Mouse (Mus musculus) embryo, embryonic 9.5 days (tissue): ENCODE data around the gene Fbxo48.
A peak's percentile ranks its signal among the peaks of the same experiment; 100 is the strongest.

Experiments
- DNase-seq: peaks from one replicate; pipeline ENCODE4 v3.0.0-alpha.2; 2017; ENCODE audit errors: extremely low spot score

The Fbxo48 gene

GRCm38 (mm10) chr11:16950976-16951760 is at the start of gene Fbxo48:
Gene Fbxo48, plus strand, starts transcription at chr11:16951375.
- peak; percentile 97 for DNase-seq

GRCm38 (mm10) chr11:16904302-16905011 is 46.7 kb upstream of the Fbxo48 start:
- no peak for DNase-seq

GRCm38 (mm10) chr11:16905012-16905332 is 46.2 kb upstream of the Fbxo48 start:
- DNase-seq = no peak

GRCm38 (mm10) chr11:16906530-16906929 is 44.6 kb upstream of the Fbxo48 start:
- DNase-seq = no peak

- DNase-seq = no peak
Measured at GRCm38 (mm10) chr11:16907517-16908129, 43.6 kb upstream of the Fbxo48 start.

GRCm38 (mm10) chr11:16914756-16915155 is 36.4 kb upstream of the Fbxo48 start:
- no peak for DNase-seq

GRCm38 (mm10) chr11:16915850-16916249 is 35.3 kb upstream of the Fbxo48 start:
- no peak for DNase-seq

- DNase-seq = no peak
Measured at GRCm38 (mm10) chr11:16917512-16917911, 33.7 kb upstream of the Fbxo48 start.

GRCm38 (mm10) chr11:16932159-16932558 is 19.0 kb upstream of the Fbxo48 start:
- no peak for DNase-seq

GRCm38 (mm10) chr11:16935577-16936236 is 15.5 kb upstream of the Fbxo48 start:
- DNase-seq = no peak

- peak; percentile 9 for DNase-seq
Measured at GRCm38 (mm10) chr11:16941103-16941793, 9.9 kb upstream of the Fbxo48 start.

- DNase-seq = no peak
Measured at GRCm38 (mm10) chr11:16941973-16942452, 9.2 kb upstream of the Fbxo48 start.

GRCm38 (mm10) chr11:16943016-16943415 is 8.2 kb upstream of the Fbxo48 start:
- DNase-seq = no peak

GRCm38 (mm10) chr11:16948756-16949155 is 2.4 kb upstream of the Fbxo48 start:
- peak; percentile 30 for DNase-seq

GRCm38 (mm10) chr11:16950226-16950975 is 774 bp upstream of the Fbxo48 start:
- DNase-seq = no peak

GRCm38 (mm10) chr11:16951761-16952010 is 511 bp downstream of the Fbxo48 start:
- DNase-seq = no peak

- DNase-seq = no peak
Measured at GRCm38 (mm10) chr11:16956115-16956862, 5.1 kb downstream of the Fbxo48 start.

- DNase-seq = no peak
Measured at GRCm38 (mm10) chr11:16957030-16957429, 5.9 kb downstream of the Fbxo48 start.

GRCm38 (mm10) chr11:16958520-16958919 is 7.3 kb downstream of the Fbxo48 start:
- no peak for DNase-seq

- no peak for DNase-seq
Measured at GRCm38 (mm10) chr11:16967806-16968205, 16.6 kb downstream of the Fbxo48 start.
